Mouse (Mus musculus): ENCODE measurements around the gene Cxcl9. TPM values are rescaled to one million over a fixed set of nuclear protein-coding genes. Genes with fewer than 3 reads are reported as not detected.
A peak's percentile ranks its signal among the peaks of the same experiment; 100 is the strongest.

Cxcl9 gene
- polyA plus RNA-seq, 1 experiment from 2014 or later, result 0.35 TPM

DNA sequence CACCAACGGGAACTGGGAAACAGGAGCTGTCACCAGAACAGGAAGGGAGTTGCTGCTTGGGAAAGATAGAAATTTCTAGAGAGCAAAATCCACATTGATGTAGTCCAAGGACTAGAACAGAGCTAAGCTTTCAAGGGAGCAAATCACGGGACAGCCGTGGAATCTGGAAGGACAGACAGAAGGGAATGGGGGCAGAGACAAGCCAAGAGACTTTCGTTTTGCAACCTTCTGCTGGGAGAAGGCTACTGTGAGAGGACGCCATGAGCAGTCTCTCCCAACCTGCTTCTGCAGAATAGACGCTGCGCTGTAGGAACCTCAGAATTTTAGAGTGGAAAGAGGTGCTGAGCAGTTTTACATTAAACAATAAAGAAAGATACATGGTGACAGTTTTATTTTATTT lies 21.9 kb upstream of the Cxcl9 start:
- no peak for ATAC-seq
- Histone ChIP-seq H3K27me3 (ENCODE audit: insufficient read depth, low read length) (no peaks in the 10 kb centered on the region), H3K27ac (ENCODE audit: low read depth) (0 out of 2 replicates have a peak overlapping the region, but pooled peaks have one; percentile 2), H3K4me3 (ENCODE audit: low read depth, low read length) (no peak overlapping the region), H3K4me2 (ENCODE audit: low read depth, low read length) (0 out of 2 replicates have a peak overlapping the region, but pooled peaks have one; percentile 51), H3K9ac (replicated peaks) (no peak overlapping the region), H3K4me1 (ENCODE audit: insufficient read depth) (peaks cover 19% of the 10 kb centered on the region), H3K36me3 (replicated peaks; ENCODE audit: insufficient read depth, low read length) (no peaks in the 10 kb centered on the region), H3K9me3 (ENCODE audit: low read length) (no peaks in the 10 kb centered on the region)
- WGBS (ENCODE audit: insufficient replicate concordance), result 66% methylated on average over 7 of the region's 7 CpGs
- TF ChIP-seq CTCF (IDR thresholded peaks at IDR 0.05; ENCODE audit: low read depth) (no peak), EP300 (IDR thresholded peaks at IDR 0.05; ENCODE audit: low read depth) (no peak)
- no peak for DNase-seq

DNA sequence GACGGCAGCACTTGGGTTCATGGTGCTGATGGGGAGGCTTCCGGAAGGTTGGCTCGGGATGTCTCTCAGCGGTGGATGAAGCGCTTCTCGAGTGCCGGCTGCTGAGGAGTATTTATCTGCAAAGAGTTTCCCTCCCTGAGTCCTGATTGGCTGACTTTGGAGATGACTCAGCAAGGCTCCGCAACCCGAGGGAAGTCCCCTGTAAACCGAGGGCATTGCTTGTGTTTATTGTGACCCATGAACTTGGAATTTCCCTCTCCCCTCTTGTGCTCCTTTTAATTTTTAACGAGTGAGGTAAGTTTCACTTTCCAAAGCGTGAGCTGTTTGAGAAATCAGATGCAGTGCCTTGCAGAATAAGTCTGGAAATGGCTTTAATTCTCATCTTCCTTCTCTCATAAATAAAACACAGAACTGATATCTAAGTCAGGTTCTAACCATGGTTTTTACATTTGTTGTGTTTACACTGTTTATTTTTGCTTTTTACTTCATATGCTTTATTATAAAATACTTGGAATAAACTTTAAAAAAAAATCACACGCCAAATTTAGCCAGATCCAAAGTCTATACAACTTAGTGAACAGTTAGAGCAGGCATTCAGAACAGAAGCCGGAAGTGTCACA lies 21.0 kb upstream of the Cxcl9 start, which contains the start of gene Cxcl10:
Gene Cxcl10 (minus strand): TSS at position 96 of the 620 bp plus-strand sequence.
- TF ChIP-seq CTCF (IDR thresholded peaks at IDR 0.05; ENCODE audit: low read depth) (no peak), EP300 (IDR thresholded peaks at IDR 0.05; ENCODE audit: low read depth) (no peak)
- H3K36me3 ChIP-seq (replicated peaks; ENCODE audit: insufficient read depth, low read length), result no peaks in the 10 kb centered on the region
- 0 out of 2 replicates have a peak within 1 kb of the TSS, but pooled peaks have one; percentile 2 for H3K27ac ChIP-seq (ENCODE audit: low read depth)
- no peak within 1 kb of the TSS for H3K9ac ChIP-seq (replicated peaks)
- no peaks in the 10 kb centered on the region for H3K27me3 ChIP-seq (ENCODE audit: insufficient read depth, low read length)
- H3K4me2 ChIP-seq (ENCODE audit: low read depth, low read length), result peak within 1 kb of the TSS; percentile 51
- no peaks in the 10 kb centered on the region for H3K9me3 ChIP-seq (ENCODE audit: low read length)
- ATAC-seq, result peak; percentile 77
- 10% methylated on average over 14 of the region's 14 CpGs for WGBS (ENCODE audit: insufficient replicate concordance)
- H3K4me3 ChIP-seq (ENCODE audit: low read depth, low read length), result peak within 1 kb of the TSS; percentile 19
- peaks cover 17% of the 10 kb centered on the region for H3K4me1 ChIP-seq (ENCODE audit: insufficient read depth)
- DNase-seq, result peak; percentile 68

DNA sequence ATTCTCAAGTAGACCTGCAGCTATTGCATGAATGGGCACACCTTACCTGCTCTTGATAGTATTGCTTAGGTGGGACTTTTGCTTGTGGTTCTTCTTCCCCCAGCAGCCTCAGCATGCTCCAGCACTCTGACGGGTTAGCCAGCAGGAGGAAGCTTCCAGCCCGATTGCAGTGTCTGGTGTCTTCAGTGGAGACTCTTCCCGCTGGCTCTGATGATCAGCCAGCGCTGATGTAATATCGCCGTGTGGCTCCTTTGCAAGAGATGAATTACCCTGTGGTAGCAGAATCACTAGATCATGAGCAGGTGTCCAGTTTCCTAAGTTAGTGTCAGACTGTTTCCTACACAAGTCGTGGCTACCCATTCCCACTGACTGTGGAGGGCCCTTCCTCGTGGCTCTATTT lies 17.1 kb upstream of the Cxcl9 start:
- Histone ChIP-seq H3K9ac (replicated peaks) (no peak overlapping the region), H3K4me3 (ENCODE audit: low read depth, low read length) (no peak overlapping the region), H3K4me2 (ENCODE audit: low read depth, low read length) (no peak overlapping the region), H3K27me3 (ENCODE audit: insufficient read depth, low read length) (no peaks in the 10 kb centered on the region), H3K4me1 (ENCODE audit: insufficient read depth) (peaks cover 14% of the 10 kb centered on the region), H3K36me3 (replicated peaks; ENCODE audit: insufficient read depth, low read length) (no peaks in the 10 kb centered on the region), H3K27ac (ENCODE audit: low read depth) (no peak overlapping the region), H3K9me3 (ENCODE audit: low read length) (no peaks in the 10 kb centered on the region)
- TF ChIP-seq EP300 (IDR thresholded peaks at IDR 0.05; ENCODE audit: low read depth), result no peak
- TF ChIP-seq CTCF (IDR thresholded peaks at IDR 0.05; ENCODE audit: low read depth), result no peak
- ATAC-seq, result no peak
- no peak for DNase-seq
- 69% methylated on average over 8 of the region's 8 CpGs for WGBS (ENCODE audit: insufficient replicate concordance)

GRCm38 (mm10) chr5:92340606-92341005 lies 12.7 kb upstream of the Cxcl9 start:
- Histone ChIP-seq H3K4me2 (ENCODE audit: low read depth, low read length) (no peak overlapping the region), H3K4me1 (ENCODE audit: insufficient read depth) (no peaks in the 10 kb centered on the region), H3K9me3 (ENCODE audit: low read length) (no peaks in the 10 kb centered on the region), H3K36me3 (replicated peaks; ENCODE audit: insufficient read depth, low read length) (no peaks in the 10 kb centered on the region), H3K27me3 (ENCODE audit: insufficient read depth, low read length) (no peaks in the 10 kb centered on the region), H3K9ac (replicated peaks) (no peak overlapping the region), H3K27ac (ENCODE audit: low read depth) (no peak overlapping the region), H3K4me3 (ENCODE audit: low read depth, low read length) (no peak overlapping the region)
- no peak for DNase-seq
- TF ChIP-seq CTCF (IDR thresholded peaks at IDR 0.05; ENCODE audit: low read depth), result no peak
- 61% methylated on average over 4 of the region's 4 CpGs for WGBS (ENCODE audit: insufficient replicate concordance)
- ATAC-seq, result no peak

DNA sequence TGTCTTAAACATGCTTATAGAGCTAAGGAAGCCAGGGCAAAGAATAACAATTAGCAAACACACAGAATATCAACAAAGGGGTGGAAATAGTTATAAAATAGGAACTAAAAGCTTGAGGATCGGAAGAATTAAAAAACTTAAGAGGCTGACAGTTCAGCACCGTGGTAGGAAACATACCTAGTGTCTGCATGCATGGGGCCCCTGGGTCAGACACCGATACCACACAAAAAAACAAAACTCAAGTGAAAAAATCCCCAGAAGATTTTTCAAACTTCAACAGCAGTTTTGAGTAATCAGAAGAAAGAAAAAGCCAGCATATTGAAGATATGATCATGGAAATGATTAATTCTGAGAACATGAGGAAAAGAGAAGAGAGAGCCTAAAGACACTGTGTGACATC lies 8.9 kb upstream of the Cxcl9 start:
- H3K9ac ChIP-seq (replicated peaks), result no peak overlapping the region
- H3K27me3 ChIP-seq (ENCODE audit: insufficient read depth, low read length), result no peaks in the 10 kb centered on the region
- ATAC-seq, result no peak
- WGBS (ENCODE audit: insufficient replicate concordance), result 57% methylated on average over 3 of the region's 3 CpGs
- H3K36me3 ChIP-seq (replicated peaks; ENCODE audit: insufficient read depth, low read length), result no peaks in the 10 kb centered on the region
- no peak overlapping the region for H3K4me3 ChIP-seq (ENCODE audit: low read depth, low read length)
- no peaks in the 10 kb centered on the region for H3K4me1 ChIP-seq (ENCODE audit: insufficient read depth)
- DNase-seq, result no peak
- TF ChIP-seq CTCF (IDR thresholded peaks at IDR 0.05; ENCODE audit: low read depth) (no peak), EP300 (IDR thresholded peaks at IDR 0.05; ENCODE audit: low read depth) (no peak)
- no peak overlapping the region for H3K4me2 ChIP-seq (ENCODE audit: low read depth, low read length)
- H3K27ac ChIP-seq (ENCODE audit: low read depth), result no peak overlapping the region
- H3K9me3 ChIP-seq (ENCODE audit: low read length), result no peaks in the 10 kb centered on the region

DNA sequence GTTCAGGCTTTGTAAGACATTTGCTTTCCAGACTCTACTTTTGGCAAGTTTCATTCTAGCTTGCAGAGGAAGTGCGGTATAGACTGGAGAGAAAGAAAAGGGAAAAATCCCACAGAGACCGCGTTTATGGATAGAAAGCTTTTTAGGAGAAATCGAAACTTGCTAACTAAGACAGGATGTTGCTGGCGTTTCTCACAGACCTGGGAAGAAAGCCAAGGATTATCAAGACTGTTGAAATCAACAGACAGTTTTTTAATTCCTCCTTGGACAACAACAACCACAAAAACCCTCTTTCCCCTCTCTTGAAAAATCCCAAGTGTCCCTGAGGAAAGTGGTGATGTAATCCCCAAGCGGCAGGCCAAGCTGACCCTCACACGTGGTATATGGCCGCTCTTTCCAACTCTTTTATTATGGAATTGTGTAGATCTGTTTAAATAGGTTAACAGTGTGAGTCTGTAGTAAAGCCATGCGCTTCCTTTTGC lies 4.5 kb upstream of the Cxcl9 start:
- no peak for ATAC-seq

More for the DNA sequence above, 4.5 kb upstream of the Cxcl9 start:
- DNase-seq, result no peak
- Histone ChIP-seq H3K27ac (ENCODE audit: low read depth) (peak overlapping the region; percentile 62), H3K9me3 (ENCODE audit: low read length) (no peaks in the 10 kb centered on the region), H3K4me2 (ENCODE audit: low read depth, low read length) (peak overlapping the region; percentile 40), H3K4me1 (ENCODE audit: insufficient read depth) (peaks cover 3% of the 10 kb centered on the region; the same call in 1 of the 2 replicates), H3K36me3 (replicated peaks; ENCODE audit: insufficient read depth, low read length) (no peaks in the 10 kb centered on the region), H3K27me3 (ENCODE audit: insufficient read depth, low read length) (no peaks in the 10 kb centered on the region), H3K9ac (replicated peaks) (no peak overlapping the region), H3K4me3 (ENCODE audit: low read depth, low read length) (no peak overlapping the region)
- WGBS (ENCODE audit: insufficient replicate concordance), result 63% methylated on average over 9 of the region's 9 CpGs
- TF ChIP-seq EP300 (IDR thresholded peaks at IDR 0.05; ENCODE audit: low read depth) (no peak), CTCF (IDR thresholded peaks at IDR 0.05; ENCODE audit: low read depth) (no peak)
